ENCODE assay signal across 28 mouse cellular contexts in genomic region chr19:23451361-23451760, GRCm38 (mm10). TPM values are rescaled to one million over a fixed set of nuclear protein-coding genes. Genes with fewer than 3 reads are reported as not detected.
DNase-seq lines count a peak whose midpoint lies in the region; ATAC-seq and TF ChIP-seq lines count a peak whose summit lies in the region.
"Had no signal": no experiment of that assay in that cellular context is flagged by ENCODE, and none has a peak within 500 bp of the region (broad histone marks: within the 10 kb centered on the region; RNA-seq: fewer than 3 reads in every experiment).

No protein-coding gene starts in this region.

- TF ChIP-seq EP300 in lung, postnatal 0 days (IDR thresholded peaks at IDR 0.05): no peak

- ATAC-seq in lung, postnatal 0 days: no peak
- peak; percentile 58 for ATAC-seq in megakaryocyte, adult 5-6 weeks (ENCODE audit: poor library complexity, severe bottlenecking)
- no peak for ATAC-seq in CD4-positive, CD25-positive, alpha-beta regulatory T cell, adult 4 months
- ATAC-seq: activated CD4-positive, CD25-positive, alpha-beta regulatory T cell, adult 4 months; forebrain, embryonic 13.5 days; forebrain, embryonic 16.5 days; hindbrain, postnatal 0 days; inflammation-experienced regulatory T-cells, adult 6 months had no signal

- H3K4me2 ChIP-seq in lung, postnatal 0 days (replicated peaks; ENCODE audit: low read depth, low read length): no peak overlapping the region
- H3K4me2 ChIP-seq: embryonic facial prominence, embryonic 13.5 days; forebrain, embryonic 13.5 days; heart, embryonic 13.5 days; hindbrain, embryonic 14.5 days had no signal

- H3K27me3 ChIP-seq in lung, postnatal 0 days (replicated peaks; ENCODE audit: insufficient read depth, low read length): no peaks in the 10 kb centered on the region
- H3K27me3 ChIP-seq in cerebellum, adult 2 months (ENCODE audit: control insufficient read depth, insufficient read depth, low read length): no peaks in the 10 kb centered on the region
- H3K27me3 ChIP-seq: heart, embryonic 13.5 days had no signal

- TF ChIP-seq POLR2A in bone marrow macrophage, adult 2 months (IDR thresholded peaks at IDR 0.05; ENCODE audit: borderline replicate concordance, low read depth, low read length): no peak
- TF ChIP-seq POLR2A in cerebellum, adult 2 months (IDR thresholded peaks at IDR 0.05; ENCODE audit: borderline replicate concordance, insufficient read depth, low read length): no peak

- H3K27ac ChIP-seq in lung, postnatal 0 days (ENCODE audit: low read length): no peak overlapping the region
- H3K27ac ChIP-seq in bone marrow macrophage, adult 2 months (ENCODE audit: insufficient read depth, low read depth, low read length): peak overlapping the region; percentile 43; the same call in 1 of the 2 replicates
- no peak overlapping the region for H3K27ac ChIP-seq in cerebellum, adult 2 months (ENCODE audit: insufficient read depth, low read length)
- H3K27ac ChIP-seq: embryonic facial prominence, embryonic 10.5 days; embryonic facial prominence, embryonic 13.5 days; forebrain, embryonic 10.5 days; forebrain, embryonic 13.5 days; heart, adult 2 months; heart, embryonic 10.5 days; heart, embryonic 13.5 days; hindbrain, embryonic 14.5 days; hindbrain, postnatal 0 days had no signal

- no peak overlapping the region for H3K4me3 ChIP-seq in lung, postnatal 0 days (ENCODE audit: low read depth, low read length)
- H3K4me3 ChIP-seq in bone marrow macrophage, adult 2 months (ENCODE audit: insufficient read depth, low read length): no peak overlapping the region
- H3K4me3 ChIP-seq in cerebellum, adult 2 months (replicated peaks; ENCODE audit: insufficient read depth, low read depth, low read length): no peak overlapping the region
- H3K4me3 ChIP-seq: embryonic facial prominence, embryonic 10.5 days; embryonic facial prominence, embryonic 13.5 days; forebrain, embryonic 10.5 days; forebrain, embryonic 13.5 days; heart, adult 2 months; heart, embryonic 10.5 days; heart, embryonic 13.5 days had no signal

- H3K36me3 ChIP-seq in lung, postnatal 0 days (ENCODE audit: insufficient read depth, low read length): no peaks in the 10 kb centered on the region
- H3K36me3 ChIP-seq: embryonic facial prominence, embryonic 10.5 days; embryonic facial prominence, embryonic 13.5 days; forebrain, embryonic 10.5 days; heart, embryonic 10.5 days; heart, embryonic 13.5 days had no signal

- WGBS in lung, postnatal 0 days: 49% methylated on average over 4 of the region's 4 CpGs
- 82% methylated on average over 4 of the region's 4 CpGs for WGBS in cerebellum, adult 2 months

- no peaks in the 10 kb centered on the region; the same call in 1 of the 2 replicates for H3K9me3 ChIP-seq in lung, postnatal 0 days (ENCODE audit: low read length)
- H3K9me3 ChIP-seq: embryonic facial prominence, embryonic 10.5 days; embryonic facial prominence, embryonic 13.5 days; forebrain, embryonic 13.5 days had no signal

- no peaks in the 10 kb centered on the region; the same call in 1 of the 2 replicates for H3K4me1 ChIP-seq in lung, postnatal 0 days (ENCODE audit: insufficient read depth, low read depth, low read length)
- H3K4me1 ChIP-seq in bone marrow macrophage, adult 2 months (ENCODE audit: control insufficient read depth, insufficient read depth, low read length): peaks cover 28% of the 10 kb centered on the region
- no peaks in the 10 kb centered on the region for H3K4me1 ChIP-seq in cerebellum, adult 2 months (ENCODE audit: control insufficient read depth, insufficient read depth, low read length)

- TF ChIP-seq CTCF in lung, postnatal 0 days (IDR thresholded peaks at IDR 0.05): no peak
- no peak for TF ChIP-seq CTCF in bone marrow macrophage, adult 2 months (IDR thresholded peaks at IDR 0.05; ENCODE audit: low read depth, low read length)
- no peak for TF ChIP-seq CTCF in cerebellum, adult 2 months (IDR thresholded peaks at IDR 0.05; ENCODE audit: borderline replicate concordance, insufficient read depth, low read depth, low read length)

- DNase-seq in lung, postnatal 0 days (ENCODE audit: low spot score): peak; percentile 19
- no peak for DNase-seq in lung, adult 18-20 months
- no peak for DNase-seq in retina, postnatal 1 day
- DNase-seq in cerebellum, adult 2 months: no peak
- DNase-seq: adrenal gland, adult 8-10 months; adrenal gland, postnatal 25 days; cerebellum, adult 18-20 months; cerebellum, adult 9-11 months; cerebellum, postnatal 25 days; embryo, embryonic 11 days; gastrocnemius, postnatal 25 days; heart, adult 2 months; heart, postnatal 14 days; heart, postnatal 4 days had no signal

- H3K9ac ChIP-seq in lung, postnatal 0 days (replicated peaks; ENCODE audit: low read depth): no peak overlapping the region
- H3K9ac ChIP-seq: embryonic facial prominence, embryonic 13.5 days; forebrain, embryonic 13.5 days; heart, embryonic 13.5 days; hindbrain, embryonic 14.5 days had no signal

RNA-seq across cellular contexts. Expression of gene Mamdc2, which starts 3.1 kb away (rescaled TPM):
- 12.8 and 13.8 TPM in 2 replicates for polyA plus RNA-seq in lung, postnatal 0 days (2015; fragmentation: Nextera tagmentation; extraction: Ambion mirVana)
- 3.4 and 3.8 TPM in 2 replicates for polyA plus RNA-seq in bone marrow macrophage, adult 2 months (2012; ENCODE audit: insufficient read depth, insufficient read length, missing spikeins)
- total RNA-seq in megakaryocyte, adult 5-6 weeks (2015): not detected in 2 replicates
- not detected in 2 replicates for total RNA-seq in megakaryocyte, adult 5-6 weeks (2017)
- polyA plus RNA-seq in CD4-positive, CD25-positive, alpha-beta regulatory T cell, adult 4 months (2017; shearing (Covaris generic)): not detected
- polyA plus RNA-seq in cerebellum, adult 2 months (2012; rRNA removed): 2.7 and 3.6 TPM in 2 replicates
- polyA plus RNA-seq: activated CD4-positive, CD25-positive, alpha-beta regulatory T cell, adult 4 months; inflammation-experienced regulatory T-cells, adult 6 months had no signal
